Mouse (Mus musculus) forebrain, postnatal 0 days (tissue): ENCODE data around the gene Atp6v0e. TPM values are rescaled to one million over a fixed set of nuclear protein-coding genes. Genes with fewer than 3 reads are reported as not detected.
A peak's percentile ranks its signal among the peaks of the same experiment; 100 is the strongest.

Experiments used
- ATAC-seq: fragments of 200-750 bp; cut with Nextera tagmentation; 2 replicates; pipeline ENCODE4 v1.8.0; 2017; ENCODE audit warnings: mild to moderate bottlenecking, moderate library complexity
- DNase-seq: peaks from one replicate; pipeline ENCODE4 v3.0.0-alpha.2; 2015
- H3K27ac ChIP-seq: fragments of 300-500 bp; sonication (generic); 2 replicates; pipeline ENCODE4 v1.5.1; 2014; ENCODE audit warnings: low read depth, mild to moderate bottlenecking, antibody characterized with exemption, low read length, moderate library complexity, mixed read lengths
- H3K27me3 ChIP-seq: fragments of 300-500 bp; sonication (generic); 2 replicates; pipeline ENCODE4 v1.6.1; 2014; ENCODE audit warnings: mild to moderate bottlenecking, low read length, mixed read lengths; ENCODE audit not compliant: insufficient read depth
- H3K36me3 ChIP-seq: fragments of 300-500 bp; sonication (generic); 2 replicates; pipeline ENCODE4 v1.6.1; 2014; ENCODE audit warnings: mild to moderate bottlenecking, moderate library complexity; ENCODE audit not compliant: insufficient read depth
- H3K4me1 ChIP-seq: fragments of 300-500 bp; sonication (generic); 2 replicates; pipeline ENCODE4 v1.6.1; 2014; ENCODE audit warnings: antibody characterized with exemption; ENCODE audit not compliant: insufficient read depth
- H3K4me2 ChIP-seq: fragments of 300-500 bp; sonication (generic); 2 replicates; pipeline ENCODE4 v1.6.1; 2014; ENCODE audit warnings: low read depth, mild to moderate bottlenecking, moderate library complexity
- H3K4me3 ChIP-seq: fragments of 300-500 bp; sonication (generic); 2 replicates; pipeline ENCODE4 v1.5.1; 2014; ENCODE audit warnings: low read depth, low read length, mixed read lengths
- H3K9ac ChIP-seq: fragments of 300-500 bp; sonication (generic); 2 replicates; pipeline ENCODE4 v1.6.1; 2014; ENCODE audit warnings: mild to moderate bottlenecking
- H3K9me3 ChIP-seq: fragments of 300-500 bp; sonication (generic); 2 replicates; pipeline ENCODE4 v1.6.1; 2016; ENCODE audit warnings: low read length
- CTCF ChIP-seq: sonication (generic); IDR thresholded peaks from 2 replicates; pipeline ENCODE4 v1.5.1; 2016; ENCODE audit warnings: antibody characterized with exemption, control low read depth, low read depth
- WGBS: fragments of 180-500 bp; shearing (Covaris S2); extraction: QIAGEN DNeasy Blood & Tissue Kit; methylation state at CpG from one replicate; pipeline ENCODE4 v1.1.7; 2014; 5-methylcytosine and 5-hydroxymethylcytosine counted together
- polyA plus RNA-seq: library from polyadenylated mRNA; unstranded; fragments of >200 nt; fragmentation: Nextera tagmentation; extraction: Ambion mirVana; gene quantifications from 2 replicates; pipeline ENCODE4 v1.2.1, GENCODE M21; 2015
- total RNA-seq: library from RNA; depleted of rRNA; stranded (reverse); fragments of >200 nt; gene quantifications from 2 replicates; pipeline ENCODE4 v1.2.3, GENCODE M21; 2014

Atp6v0e gene
- total and polyA plus RNA-seq, 2 experiments from 2014 or later, result 71.9 to 106 TPM

DNA sequence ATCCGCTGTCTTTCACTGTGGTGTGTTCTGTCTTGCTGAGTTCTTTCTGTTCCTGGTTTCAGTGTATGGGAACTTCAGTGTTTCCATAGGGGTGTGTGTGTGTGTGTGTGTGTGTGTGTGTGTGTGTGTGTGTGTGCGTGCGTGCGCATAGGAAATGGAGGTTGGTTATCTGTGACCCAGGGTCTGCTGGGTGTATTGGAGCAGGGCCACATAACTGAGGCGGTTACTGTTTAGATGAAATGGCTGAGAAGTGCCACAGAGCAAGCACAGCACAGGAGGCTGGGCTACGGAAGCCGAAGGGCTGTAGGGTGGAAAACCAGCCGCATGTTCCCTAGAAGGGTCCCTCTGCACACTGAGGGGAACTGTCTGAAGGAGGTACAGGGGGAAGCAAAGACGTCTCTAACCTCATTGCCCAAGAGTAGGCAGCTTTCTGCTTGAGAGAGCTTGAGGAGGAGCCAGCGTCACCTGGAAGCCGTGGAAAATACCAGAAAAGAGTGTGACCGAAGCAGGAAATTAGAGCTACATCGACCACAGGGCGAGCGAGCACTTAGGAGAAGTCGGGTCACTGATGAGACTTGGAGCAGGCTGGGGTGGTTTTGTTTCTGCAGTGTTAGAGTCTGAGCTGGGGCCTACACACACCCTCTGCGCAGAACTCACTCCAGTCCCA, 23.4 kb downstream of the Atp6v0e start:
- Histone ChIP-seq H3K9me3 (no peaks in the 10 kb centered on the region), H3K4me2 (no peak overlapping the region), H3K4me1 (no peaks in the 10 kb centered on the region), H3K27me3 (no peaks in the 10 kb centered on the region), H3K4me3 (no peak overlapping the region), H3K9ac (no peak overlapping the region), H3K27ac (no peak overlapping the region), H3K36me3 (peaks cover 17% of the 10 kb centered on the region)
- ATAC-seq (no peak), DNase-seq (no peak)
- 89% methylated on average over 17 of the region's 17 CpGs for WGBS
- no peak for TF ChIP-seq CTCF

DNA sequence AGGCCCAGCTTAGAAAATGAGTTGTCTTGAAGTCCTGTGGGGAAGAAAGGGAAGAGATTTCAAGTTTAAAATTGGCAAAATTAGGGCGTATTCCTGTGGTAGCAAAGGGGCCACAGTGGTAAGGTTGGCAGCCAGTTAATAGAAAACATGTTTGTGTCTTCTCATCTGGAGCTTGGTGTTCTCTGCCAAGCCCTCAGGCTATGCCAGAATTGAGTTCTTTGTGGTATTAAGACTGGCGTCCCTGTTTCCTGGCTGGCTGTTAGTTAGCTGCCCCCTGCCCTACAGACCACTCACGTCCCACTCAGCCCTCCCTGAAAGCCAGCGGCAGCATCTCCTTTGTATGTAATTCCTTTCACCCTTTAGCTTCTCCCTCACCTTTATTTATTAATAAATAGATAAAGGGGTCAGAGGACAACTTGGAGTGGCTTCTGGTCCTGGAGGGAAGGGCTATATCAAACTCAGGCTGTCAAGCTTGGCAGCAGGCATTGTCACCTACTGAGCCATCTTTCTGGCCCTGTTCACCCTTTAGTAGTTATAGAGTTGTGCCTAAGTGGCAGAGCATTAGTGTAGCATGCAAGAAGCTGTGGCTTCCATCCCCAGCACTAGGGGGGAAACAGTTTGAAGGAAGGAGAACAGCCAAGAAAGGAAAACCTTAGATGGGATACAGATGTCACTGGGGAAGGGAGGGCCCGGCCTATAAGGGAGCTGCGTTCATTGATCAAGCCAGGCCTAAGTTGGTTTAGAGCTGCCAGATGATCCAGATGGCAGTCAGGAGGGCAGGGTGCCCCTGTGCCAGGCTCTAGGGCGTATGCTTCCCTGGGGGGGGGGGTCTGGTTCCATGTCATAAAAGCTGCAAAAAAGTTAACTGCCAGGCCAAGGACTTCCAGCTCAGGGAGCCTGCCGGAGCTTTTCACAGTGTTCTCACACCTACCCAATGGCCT, 26.0 kb downstream of the Atp6v0e start:
- H3K36me3 ChIP-seq, result peaks cover 11% of the 10 kb centered on the region
- H3K4me1 ChIP-seq, result no peaks in the 10 kb centered on the region; the same call in 1 of the 2 replicates
- no peaks in the 10 kb centered on the region for H3K9me3 ChIP-seq
- peak overlapping the region; percentile 70; the same call in 1 of the 2 replicates for H3K27ac ChIP-seq
- TF ChIP-seq CTCF, result no peak
- H3K27me3 ChIP-seq, result no peaks in the 10 kb centered on the region
- no peak overlapping the region for H3K4me2 ChIP-seq
- H3K4me3 ChIP-seq, result no peak overlapping the region
- H3K9ac ChIP-seq, result no peak overlapping the region
- WGBS, result 31% methylated on average over 8 of the region's 8 CpGs
- DNase-seq (peak; percentile 66), ATAC-seq (peak; percentile 85; the same call in 1 of the 2 replicates)

DNA sequence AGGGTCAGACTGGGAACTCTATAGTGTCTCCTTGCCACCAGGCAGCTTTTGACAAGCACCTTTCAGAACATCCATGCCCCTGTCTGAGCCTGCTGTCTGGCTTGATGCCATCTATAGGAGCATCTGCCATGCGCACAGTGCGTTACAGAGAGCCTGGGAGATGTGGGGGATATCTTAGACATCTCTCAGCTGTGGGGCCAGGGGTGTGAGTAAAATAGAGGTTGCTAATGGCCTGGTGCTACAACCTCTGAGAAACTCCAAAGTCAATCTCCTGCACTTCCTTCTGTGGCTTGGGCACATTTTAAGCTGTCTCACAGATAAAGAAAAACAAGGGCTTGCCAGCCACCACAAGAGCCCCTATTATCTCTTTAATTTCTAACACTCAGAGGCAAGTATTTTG, 26.8 kb downstream of the Atp6v0e start:
- Histone ChIP-seq H3K4me3 (no peak overlapping the region), H3K36me3 (0 out of 2 replicates have a peak, but pooled peaks cover 4% of the 10 kb centered on the region), H3K9ac (no peak overlapping the region), H3K4me1 (no peaks in the 10 kb centered on the region; the same call in 1 of the 2 replicates), H3K9me3 (no peaks in the 10 kb centered on the region), H3K4me2 (no peak overlapping the region), H3K27me3 (no peaks in the 10 kb centered on the region), H3K27ac (0 out of 2 replicates have a peak overlapping the region, but pooled peaks have one; percentile 70)
- WGBS, result 46% methylated on average over 2 of the region's 2 CpGs
- ATAC-seq (no peak), DNase-seq (no peak)
- no peak for TF ChIP-seq CTCF

DNA sequence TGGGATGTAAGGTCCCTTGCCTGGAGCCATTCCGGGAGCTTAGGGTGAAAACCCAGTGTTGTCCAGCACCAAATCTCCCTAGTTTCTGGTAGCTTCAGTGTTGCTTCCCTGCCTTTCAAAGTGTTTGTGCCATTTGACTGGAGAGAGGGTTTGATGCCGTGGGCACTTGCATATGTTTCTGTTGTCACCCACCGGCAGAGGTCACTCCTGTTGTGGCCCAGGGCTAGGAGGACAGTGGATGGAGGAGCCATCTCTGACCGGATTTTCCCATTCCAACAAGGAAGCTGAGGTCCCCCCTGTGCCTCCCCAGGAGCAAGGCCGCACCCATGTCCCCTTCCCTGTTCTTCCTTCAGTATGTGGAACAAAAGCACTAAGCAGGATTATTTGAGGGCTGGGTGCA, 27.2 kb downstream of the Atp6v0e start:
- H3K27me3 ChIP-seq, result no peaks in the 10 kb centered on the region
- no peak overlapping the region for H3K4me2 ChIP-seq
- no peak overlapping the region for H3K27ac ChIP-seq
- H3K9ac ChIP-seq, result no peak overlapping the region
- TF ChIP-seq CTCF, result no peak
- no peaks in the 10 kb centered on the region for H3K9me3 ChIP-seq
- ATAC-seq (no peak), DNase-seq (no peak)
- no peaks in the 10 kb centered on the region; the same call in 1 of the 2 replicates for H3K4me1 ChIP-seq
- no peak overlapping the region for H3K4me3 ChIP-seq
- 0 out of 2 replicates have a peak, but pooled peaks cover 6% of the 10 kb centered on the region for H3K36me3 ChIP-seq
- 64% methylated on average over 5 of the region's 5 CpGs for WGBS

DNA sequence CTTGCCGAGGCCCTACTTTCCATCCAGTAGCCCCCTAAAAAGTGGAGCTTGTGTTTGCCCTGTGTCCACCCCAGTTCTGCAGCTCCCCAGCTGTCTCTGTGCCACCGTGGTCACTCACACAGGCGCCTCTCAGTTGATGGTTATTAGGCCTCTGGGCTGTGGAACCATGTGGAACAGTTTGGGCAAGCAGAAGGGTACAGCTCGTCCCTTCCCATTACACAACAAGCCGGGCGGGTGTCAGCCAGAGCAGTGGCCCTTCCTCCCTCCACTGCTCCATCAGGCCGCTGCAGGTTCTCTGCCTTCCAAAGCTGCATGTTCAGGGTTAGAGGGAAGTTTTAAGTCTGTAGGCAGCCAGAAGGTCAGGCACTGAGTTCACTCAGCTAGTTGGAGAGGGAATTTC, 28.1 kb downstream of the Atp6v0e start:
- DNase-seq (no peak), ATAC-seq (no peak)
- no peak overlapping the region for H3K4me3 ChIP-seq
- H3K36me3 ChIP-seq, result peaks cover 15% of the 10 kb centered on the region
- H3K9me3 ChIP-seq, result no peaks in the 10 kb centered on the region
- H3K27ac ChIP-seq, result no peak overlapping the region
- H3K27me3 ChIP-seq, result no peaks in the 10 kb centered on the region
- no peaks in the 10 kb centered on the region; the same call in 1 of the 2 replicates for H3K4me1 ChIP-seq
- no peak overlapping the region for H3K4me2 ChIP-seq
- 93% methylated on average over 7 of the region's 7 CpGs for WGBS
- TF ChIP-seq CTCF, result no peak
- H3K9ac ChIP-seq, result no peak overlapping the region

DNA sequence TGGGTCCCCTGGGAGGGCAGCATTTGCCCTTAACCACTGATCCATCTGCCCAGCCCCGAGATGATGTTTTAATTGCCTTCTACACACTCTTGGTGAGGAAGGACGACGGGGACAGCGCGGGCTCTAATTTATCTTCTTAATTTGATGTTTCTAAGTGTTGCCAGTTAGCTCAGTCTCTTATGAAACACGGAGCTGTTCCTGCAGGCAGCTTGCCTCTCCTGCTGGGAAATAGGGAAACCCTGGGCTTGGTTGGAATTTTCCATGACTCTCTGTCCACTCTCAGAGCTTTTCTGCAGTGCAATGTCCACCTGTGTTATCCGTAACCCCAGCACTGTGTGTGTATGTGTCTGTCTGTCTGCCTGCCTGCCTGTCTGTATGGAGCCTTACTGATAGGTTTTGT, 30.4 kb downstream of the Atp6v0e start:
- Histone ChIP-seq H3K27me3 (no peaks in the 10 kb centered on the region), H3K4me1 (no peaks in the 10 kb centered on the region; the same call in 1 of the 2 replicates), H3K9ac (no peak overlapping the region), H3K36me3 (peaks cover 29% of the 10 kb centered on the region), H3K4me2 (no peak overlapping the region), H3K4me3 (no peak overlapping the region), H3K27ac (no peak overlapping the region), H3K9me3 (no peaks in the 10 kb centered on the region)
- no peak for TF ChIP-seq CTCF
- ATAC-seq (no peak), DNase-seq (no peak)
- WGBS, result 77% methylated on average over 7 of the region's 7 CpGs

DNA sequence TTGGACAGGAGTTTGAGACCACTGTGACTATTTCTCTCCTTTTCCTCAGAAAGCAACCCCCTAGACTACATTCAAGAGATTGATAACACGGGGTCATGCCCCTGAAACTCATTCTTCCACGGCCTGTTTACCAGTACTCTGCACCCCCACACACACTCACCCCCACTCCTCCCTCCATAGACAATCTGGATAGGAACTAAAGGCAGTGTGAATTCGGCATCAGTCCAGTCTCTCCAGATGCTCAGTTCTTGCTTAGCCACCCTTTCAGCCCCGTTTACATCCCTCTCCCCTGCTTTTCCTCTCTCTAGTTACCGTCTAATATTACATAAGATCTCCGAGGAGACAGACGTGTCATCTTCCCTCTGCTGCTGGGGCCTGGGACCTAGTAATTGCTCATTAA, 31.1 kb downstream of the Atp6v0e start:
- H3K9ac ChIP-seq, result no peak overlapping the region
- H3K4me3 ChIP-seq, result no peak overlapping the region
- no peak overlapping the region; the same call in 1 of the 2 replicates for H3K27ac ChIP-seq
- no peaks in the 10 kb centered on the region for H3K27me3 ChIP-seq
- DNase-seq, result no peak
- H3K4me1 ChIP-seq, result no peaks in the 10 kb centered on the region; the same call in 1 of the 2 replicates
- no peak for ATAC-seq
- H3K9me3 ChIP-seq, result no peaks in the 10 kb centered on the region
- H3K36me3 ChIP-seq, result peaks cover 34% of the 10 kb centered on the region
- 44% methylated on average over 7 of the region's 7 CpGs for WGBS
- TF ChIP-seq CTCF, result no peak
- H3K4me2 ChIP-seq, result no peak overlapping the region
